Mouse (Mus musculus): ENCODE data around the gene Hivep3.
A peak's percentile ranks its signal among the peaks of the same experiment; 100 is the strongest.

- TF ChIP-seq CTCF (conservative IDR thresholded peaks at IDR 0.05; ENCODE audit: low read length) (peak; percentile 99), NANOG (IDR thresholded peaks at IDR 0.05; ENCODE audit: borderline replicate concordance, low read length) (no peak)
Measured at GRCm38 (mm10) chr4:120186934-120187333, 453.4 kb downstream of the Hivep3 start.
